Mouse (Mus musculus): ENCODE data around the gene Srpr. TPM values are rescaled to one million over a fixed set of nuclear protein-coding genes. Genes with fewer than 3 reads are reported as not detected.
A peak's percentile ranks its signal among the peaks of the same experiment; 100 is the strongest.

Srpr gene
- polyA plus RNA-seq, 1 experiment from 2014 or later: 118 TPM

GRCm38 (mm10) chr9:35211573-35212511 is 11.9 kb downstream of the Srpr start:
- WGBS: 26% methylated on average over 26 of the region's 26 CpGs
- peaks cover 55% of the 10 kb centered on the region for H3K36me3 ChIP-seq (ENCODE audit: control insufficient read depth, insufficient read depth)
- peak overlapping the region; percentile 79 for H3K27ac ChIP-seq (ENCODE audit: low read depth, low read length)
- no peaks in the 10 kb centered on the region for H3K9me3 ChIP-seq (ENCODE audit: control insufficient read depth)
- peak overlapping the region; percentile 86 for H3K9ac ChIP-seq (ENCODE audit: low read depth, low read length)
- no peak for TF ChIP-seq CTCF (IDR thresholded peaks at IDR 0.05; ENCODE audit: low read depth)
- peak overlapping the region; percentile 81 for H3K4me2 ChIP-seq (replicated peaks; ENCODE audit: low read depth)
- 0 out of 2 replicates have a peak, but pooled peaks cover 6% of the 10 kb centered on the region for H3K4me1 ChIP-seq (replicated peaks; ENCODE audit: control insufficient read depth, insufficient read depth, low read length)
- no peaks in the 10 kb centered on the region for H3K27me3 ChIP-seq (replicated peaks; ENCODE audit: control insufficient read depth, insufficient read depth, low read length)
- H3K4me3 ChIP-seq (ENCODE audit: low read depth, low read length): peak overlapping the region; percentile 77
- peak; percentile 35 for ATAC-seq

GRCm38 (mm10) chr9:35217963-35218362 is 18.0 kb downstream of the Srpr start:
- Histone ChIP-seq H3K4me3 (ENCODE audit: low read depth, low read length) (no peak overlapping the region), H3K27ac (ENCODE audit: low read depth, low read length) (no peak overlapping the region), H3K36me3 (ENCODE audit: control insufficient read depth, insufficient read depth) (peaks cover 71% of the 10 kb centered on the region), H3K27me3 (replicated peaks; ENCODE audit: control insufficient read depth, insufficient read depth, low read length) (no peaks in the 10 kb centered on the region), H3K4me1 (replicated peaks; ENCODE audit: control insufficient read depth, insufficient read depth, low read length) (no peaks in the 10 kb centered on the region), H3K9me3 (ENCODE audit: control insufficient read depth) (no peaks in the 10 kb centered on the region), H3K4me2 (replicated peaks; ENCODE audit: low read depth) (no peak overlapping the region), H3K9ac (ENCODE audit: low read depth, low read length) (no peak overlapping the region)
- WGBS: 80% methylated on average over 1 of the region's 1 CpGs
- no peak for TF ChIP-seq CTCF (IDR thresholded peaks at IDR 0.05; ENCODE audit: low read depth)
- no peak for ATAC-seq

- no peaks in the 10 kb centered on the region for H3K9me3 ChIP-seq (ENCODE audit: control insufficient read depth)
- no peaks in the 10 kb centered on the region for H3K4me1 ChIP-seq (replicated peaks; ENCODE audit: control insufficient read depth, insufficient read depth, low read length)
- TF ChIP-seq CTCF (IDR thresholded peaks at IDR 0.05; ENCODE audit: low read depth): no peak
- H3K4me2 ChIP-seq (replicated peaks; ENCODE audit: low read depth): no peak overlapping the region
- ATAC-seq: no peak
- no peak overlapping the region for H3K9ac ChIP-seq (ENCODE audit: low read depth, low read length)
- WGBS: 98% methylated on average over 3 of the region's 3 CpGs
- H3K4me3 ChIP-seq (ENCODE audit: low read depth, low read length): no peak overlapping the region
- H3K27ac ChIP-seq (ENCODE audit: low read depth, low read length): no peak overlapping the region
- H3K27me3 ChIP-seq (replicated peaks; ENCODE audit: control insufficient read depth, insufficient read depth, low read length): no peaks in the 10 kb centered on the region
- H3K36me3 ChIP-seq (ENCODE audit: control insufficient read depth, insufficient read depth): peaks cover 45% of the 10 kb centered on the region
Observed at GRCm38 (mm10) chr9:35223466-35223865, 23.5 kb downstream of the Srpr start.

- Histone ChIP-seq H3K27ac (ENCODE audit: low read depth, low read length) (no peak overlapping the region), H3K9me3 (ENCODE audit: control insufficient read depth) (no peaks in the 10 kb centered on the region), H3K36me3 (ENCODE audit: control insufficient read depth, insufficient read depth) (peaks cover 42% of the 10 kb centered on the region), H3K9ac (ENCODE audit: low read depth, low read length) (no peak overlapping the region), H3K4me3 (ENCODE audit: low read depth, low read length) (no peak overlapping the region), H3K4me1 (replicated peaks; ENCODE audit: control insufficient read depth, insufficient read depth, low read length) (no peaks in the 10 kb centered on the region), H3K4me2 (replicated peaks; ENCODE audit: low read depth) (no peak overlapping the region), H3K27me3 (replicated peaks; ENCODE audit: control insufficient read depth, insufficient read depth, low read length) (no peaks in the 10 kb centered on the region)
- no peak for ATAC-seq
- WGBS: 89% methylated on average over 3 of the region's 3 CpGs
- TF ChIP-seq CTCF (IDR thresholded peaks at IDR 0.05; ENCODE audit: low read depth): no peak
Observed at GRCm38 (mm10) chr9:35228671-35229070, 28.7 kb downstream of the Srpr start.

- Histone ChIP-seq H3K9ac (ENCODE audit: low read depth, low read length) (no peak overlapping the region), H3K4me1 (replicated peaks; ENCODE audit: control insufficient read depth, insufficient read depth, low read length) (no peaks in the 10 kb centered on the region), H3K4me2 (replicated peaks; ENCODE audit: low read depth) (no peak overlapping the region), H3K27me3 (replicated peaks; ENCODE audit: control insufficient read depth, insufficient read depth, low read length) (no peaks in the 10 kb centered on the region), H3K27ac (ENCODE audit: low read depth, low read length) (no peak overlapping the region), H3K4me3 (ENCODE audit: low read depth, low read length) (no peak overlapping the region), H3K36me3 (ENCODE audit: control insufficient read depth, insufficient read depth) (peaks cover 34% of the 10 kb centered on the region), H3K9me3 (ENCODE audit: control insufficient read depth) (no peaks in the 10 kb centered on the region)
- TF ChIP-seq CTCF (IDR thresholded peaks at IDR 0.05; ENCODE audit: low read depth): no peak
- 70% methylated on average over 3 of the region's 3 CpGs for WGBS
- no peak for ATAC-seq
Observed at GRCm38 (mm10) chr9:35235996-35236395, 36.0 kb downstream of the Srpr start.

GRCm38 (mm10) chr9:35238371-35238770 is 38.4 kb downstream of the Srpr start:
- no peaks in the 10 kb centered on the region for H3K9me3 ChIP-seq (ENCODE audit: control insufficient read depth)
- H3K27me3 ChIP-seq (replicated peaks; ENCODE audit: control insufficient read depth, insufficient read depth, low read length): no peaks in the 10 kb centered on the region
- TF ChIP-seq CTCF (IDR thresholded peaks at IDR 0.05; ENCODE audit: low read depth): no peak
- no peaks in the 10 kb centered on the region for H3K4me1 ChIP-seq (replicated peaks; ENCODE audit: control insufficient read depth, insufficient read depth, low read length)
- H3K4me3 ChIP-seq (ENCODE audit: low read depth, low read length): no peak overlapping the region
- no peak overlapping the region for H3K27ac ChIP-seq (ENCODE audit: low read depth, low read length)
- H3K4me2 ChIP-seq (replicated peaks; ENCODE audit: low read depth): no peak overlapping the region
- ATAC-seq: no peak
- H3K36me3 ChIP-seq (ENCODE audit: control insufficient read depth, insufficient read depth): peaks cover 20% of the 10 kb centered on the region
- WGBS: 93% methylated on average over 1 of the region's 1 CpGs
- H3K9ac ChIP-seq (ENCODE audit: low read depth, low read length): no peak overlapping the region
